Mouse (Mus musculus) limb, embryonic 11.5 days (tissue): ENCODE measurements around the gene Tmem144. TPM values are rescaled to one million over a fixed set of nuclear protein-coding genes. Genes with fewer than 3 reads are reported as not detected.
"Not testable (repeated sequence)": the region's sequence is repeated elsewhere in the genome, so short reads cannot be mapped to it uniquely, and the experiment has no call there.

Source experiments
- ATAC-seq: fragments of 200-750 bp; cut with Nextera tagmentation; 2 replicates; pipeline ENCODE4 v1.8.0; 2017; ENCODE audit warnings: low read depth; ENCODE audit not compliant: insufficient number of reproducible peaks, low FRiP score, low TSS enrichment
- DNase-seq: peaks from one replicate; pipeline ENCODE4 v3.0.0-alpha.2; 2015; ENCODE audit warnings: low spot score
- H3K27ac ChIP-seq: fragments of 300-500 bp; sonication (generic); replicated peaks from 2 replicates; pipeline ENCODE4 v1.5.1; 2014; ENCODE audit warnings: low read depth, mild to moderate bottlenecking, low read length
- H3K27me3 ChIP-seq: fragments of 300-500 bp; sonication (generic); 2 replicates; pipeline ENCODE4 v1.6.1; 2014; ENCODE audit warnings: mild to moderate bottlenecking, low read length, mixed read lengths; ENCODE audit not compliant: control insufficient read depth, insufficient read depth
- H3K36me3 ChIP-seq: fragments of 300-500 bp; sonication (generic); 2 replicates; pipeline ENCODE4 v1.6.1; 2014; ENCODE audit warnings: mild to moderate bottlenecking, low read length, moderate library complexity, mixed read lengths; ENCODE audit not compliant: control insufficient read depth, insufficient read depth
- H3K4me1 ChIP-seq: fragments of 300-500 bp; sonication (generic); 2 replicates; pipeline ENCODE4 v1.6.1; 2014; ENCODE audit warnings: low read length, mixed read lengths; ENCODE audit not compliant: control insufficient read depth, insufficient read depth
- H3K4me2 ChIP-seq: fragments of 300-500 bp; sonication (generic); 2 replicates; pipeline ENCODE4 v1.6.1; 2014; ENCODE audit warnings: low read depth, mild to moderate bottlenecking, moderate library complexity; ENCODE audit not compliant: severe bottlenecking
- H3K4me3 ChIP-seq: fragments of 300-500 bp; sonication (generic); 2 replicates; pipeline ENCODE4 v1.5.1; 2014; ENCODE audit warnings: low read depth, low read length
- H3K9ac ChIP-seq: fragments of 300-500 bp; sonication (generic); 2 replicates; pipeline ENCODE4 v1.6.1; 2014; ENCODE audit warnings: mild to moderate bottlenecking, low read length
- H3K9me3 ChIP-seq: fragments of 300-500 bp; sonication (generic); 2 replicates; pipeline ENCODE4 v1.6.1; 2016; ENCODE audit warnings: low read length; ENCODE audit not compliant: control insufficient read depth
- WGBS: fragments of 180-500 bp; shearing (Covaris S2); extraction: QIAGEN DNeasy Blood & Tissue Kit; methylation state at CpG from one replicate; pipeline ENCODE4 v1.1.7; 2014; 5-methylcytosine and 5-hydroxymethylcytosine counted together
- polyA plus RNA-seq: library from polyadenylated mRNA; unstranded; fragments of >200 nt; fragmentation: Nextera tagmentation; extraction: Ambion mirVana; gene quantifications from 2 replicates; pipeline ENCODE4 v1.2.1, GENCODE M21; 2014

The Tmem144 gene
- polyA plus RNA-seq, 1 experiment from 2014 or later, result 5.1 TPM

DNA sequence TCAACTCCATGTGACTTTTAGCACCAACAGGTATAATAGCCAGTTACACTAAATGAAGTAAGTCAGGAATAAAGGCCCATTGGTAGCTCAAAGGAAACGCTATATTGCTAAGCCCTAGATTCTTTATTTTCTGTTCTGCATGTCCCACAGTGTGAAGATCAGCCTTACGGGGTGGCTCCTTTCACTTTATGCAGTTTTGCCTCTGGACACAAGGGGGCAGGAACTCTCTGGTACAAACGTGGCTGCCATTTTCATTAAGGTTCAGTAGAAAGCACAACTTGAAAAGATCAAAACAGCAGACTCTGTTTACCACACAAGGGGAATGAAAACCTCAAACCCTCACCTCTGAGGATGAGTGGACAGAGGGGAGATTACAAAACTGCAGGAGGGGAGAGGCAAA lies 40.9 kb downstream of the Tmem144 start:
- Histone ChIP-seq H3K9me3 (no peaks in the 10 kb centered on the region), H3K4me3 (no peak overlapping the region), H3K4me1 (no peaks in the 10 kb centered on the region), H3K36me3 (no peaks in the 10 kb centered on the region), H3K9ac (no peak overlapping the region), H3K4me2 (no peak overlapping the region), H3K27me3 (no peaks in the 10 kb centered on the region), H3K27ac (no peak overlapping the region)
- ATAC-seq, result no peak
- no peak for DNase-seq
- 59% methylated on average over 3 of the region's 3 CpGs for WGBS

DNA sequence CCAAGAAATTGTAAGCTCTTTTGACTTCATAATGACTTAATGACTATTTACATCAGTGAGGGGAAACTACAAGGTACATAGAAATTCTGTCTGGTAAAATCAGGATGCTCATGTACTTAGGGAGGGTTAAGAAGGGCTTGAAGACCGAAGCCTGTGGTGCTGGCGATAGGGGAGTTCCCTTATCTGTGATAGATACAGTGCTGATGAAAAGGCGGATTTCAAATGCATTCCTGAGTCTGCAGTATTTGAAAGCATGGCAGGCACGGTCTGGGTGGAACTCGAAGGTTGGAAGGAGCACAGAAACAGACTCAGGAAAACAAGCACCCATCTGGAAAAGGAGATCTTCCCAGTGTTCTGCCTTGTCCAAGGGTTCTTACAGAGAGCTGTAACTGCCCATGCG lies 42.0 kb downstream of the Tmem144 start:
- no peaks in the 10 kb centered on the region for H3K9me3 ChIP-seq
- H3K4me3 ChIP-seq, result no peak overlapping the region
- ATAC-seq, result no peak
- no peaks in the 10 kb centered on the region for H3K27me3 ChIP-seq
- no peak for DNase-seq
- H3K36me3 ChIP-seq, result no peaks in the 10 kb centered on the region
- H3K4me1 ChIP-seq, result no peaks in the 10 kb centered on the region
- no peak overlapping the region for H3K27ac ChIP-seq
- H3K9ac ChIP-seq, result no peak overlapping the region
- H3K4me2 ChIP-seq, result no peak overlapping the region
- WGBS, result 77% methylated on average over 6 of the region's 6 CpGs

DNA sequence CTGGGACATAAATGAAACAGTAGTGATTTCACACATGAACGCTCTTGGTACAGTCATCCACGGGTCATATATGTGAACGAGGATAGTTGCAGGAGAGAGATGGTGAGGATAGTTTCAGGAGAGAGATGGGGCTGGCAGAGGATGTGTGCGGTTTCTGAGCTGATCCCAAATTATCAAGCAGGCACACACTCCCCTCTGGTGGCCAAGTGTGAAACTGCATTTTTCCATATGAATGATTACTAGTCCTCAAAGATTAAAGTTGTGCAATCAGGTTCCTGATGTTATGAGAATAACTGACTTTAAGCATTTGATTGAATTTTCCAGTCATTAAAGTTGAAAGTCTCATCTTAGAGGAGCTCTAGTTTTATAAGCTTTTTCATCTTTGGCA lies 43.4 kb downstream of the Tmem144 start:
- peak; percentile 90 for DNase-seq
- no peaks in the 10 kb centered on the region for H3K9me3 ChIP-seq
- no peaks in the 10 kb centered on the region for H3K36me3 ChIP-seq
- H3K4me2 ChIP-seq, result no peak overlapping the region
- H3K27me3 ChIP-seq, result no peaks in the 10 kb centered on the region
- peak; percentile 62; the same call in 1 of the 2 replicates for ATAC-seq
- H3K9ac ChIP-seq, result no peak overlapping the region
- H3K4me1 ChIP-seq, result no peaks in the 10 kb centered on the region
- H3K4me3 ChIP-seq, result no peak overlapping the region
- WGBS, result 12% methylated on average over 4 of the region's 4 CpGs
- H3K27ac ChIP-seq, result no peak overlapping the region

DNA sequence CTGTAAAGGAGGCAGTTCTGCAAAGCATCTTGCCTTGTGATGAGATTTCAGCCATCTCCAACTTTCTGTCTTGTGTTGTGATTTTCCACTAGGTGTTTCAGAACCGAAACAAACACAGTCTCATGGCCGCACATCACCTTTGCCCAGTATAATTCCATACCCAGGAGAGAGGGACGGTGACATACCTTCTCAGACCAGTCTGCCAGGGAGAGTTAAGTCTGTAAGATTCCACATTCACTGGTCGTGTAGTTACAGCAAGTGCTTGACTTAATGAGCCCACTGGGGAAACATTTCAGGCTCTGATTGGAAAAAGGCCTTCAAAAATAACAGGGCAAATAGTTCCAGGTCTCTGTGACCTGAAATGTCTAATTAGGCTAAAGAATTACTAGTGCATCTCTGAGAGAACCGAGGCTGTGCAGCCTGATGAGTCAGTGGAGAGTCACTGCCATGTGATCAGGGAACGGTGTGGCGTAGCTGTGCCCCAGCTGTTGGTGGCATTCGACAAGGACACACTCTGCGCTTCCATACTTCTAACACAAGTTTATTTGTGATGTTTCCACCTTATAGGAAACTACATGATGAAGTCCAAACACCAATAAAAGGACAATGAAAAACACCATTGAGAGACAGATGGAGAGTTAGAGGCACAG lies 43.9 kb downstream of the Tmem144 start:
- Histone ChIP-seq H3K27ac (no peak overlapping the region), H3K4me3 (no peak overlapping the region), H3K4me1 (no peaks in the 10 kb centered on the region), H3K4me2 (no peak overlapping the region), H3K36me3 (no peaks in the 10 kb centered on the region), H3K9ac (no peak overlapping the region), H3K9me3 (no peaks in the 10 kb centered on the region), H3K27me3 (no peaks in the 10 kb centered on the region)
- WGBS, result 74% methylated on average over 9 of the region's 9 CpGs
- ATAC-seq (no peak), DNase-seq (no peak)

DNA sequence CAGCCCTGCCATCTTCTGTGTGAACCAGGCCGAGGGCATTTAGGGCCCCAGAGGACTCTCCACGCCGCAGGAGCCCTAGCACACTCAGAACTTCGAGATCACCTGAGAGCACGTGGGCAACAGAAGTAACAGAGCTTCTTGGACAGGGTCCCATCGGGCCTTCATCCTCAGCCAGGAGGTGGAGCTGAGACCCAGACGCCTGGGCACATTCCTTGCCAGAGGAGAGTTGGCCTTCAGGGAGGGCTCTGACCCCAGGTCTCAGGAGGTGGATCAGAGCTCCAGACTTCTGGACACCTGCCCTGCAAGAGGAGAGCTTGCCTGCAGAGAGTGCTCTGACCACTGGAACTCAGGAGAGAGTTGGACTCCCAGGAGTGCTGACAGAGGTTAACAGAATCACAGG lies 51.8 kb downstream of the Tmem144 start:
- H3K27ac ChIP-seq, H3K9ac ChIP-seq, H3K4me1 ChIP-seq, H3K27me3 ChIP-seq, DNase-seq, H3K4me3 ChIP-seq, H3K9me3 ChIP-seq, H3K36me3 ChIP-seq, H3K4me2 ChIP-seq, ATAC-seq: not testable (repeated sequence)
- 84% methylated on average over 7 of the region's 7 CpGs for WGBS

DNA sequence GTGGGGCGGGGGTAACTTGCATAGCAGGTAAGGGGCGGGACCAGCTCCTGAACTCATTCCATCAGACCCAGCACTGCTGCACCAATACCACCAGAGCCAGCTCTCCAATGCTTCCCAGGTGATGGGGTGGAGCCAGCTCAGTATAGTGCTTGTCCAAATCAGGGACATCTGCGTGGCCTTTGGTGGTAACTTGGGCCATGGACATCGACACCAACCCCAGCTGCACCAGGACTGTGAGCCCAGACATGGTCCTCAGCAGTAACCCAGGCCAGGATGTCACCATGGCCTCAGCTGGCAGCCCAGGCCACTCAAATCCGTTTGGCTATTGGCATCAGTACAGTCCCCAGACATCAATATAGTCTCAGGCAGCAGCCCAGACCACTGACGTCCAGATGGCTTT lies 60.3 kb downstream of the Tmem144 start:
- no peak overlapping the region for H3K27ac ChIP-seq
- no peak overlapping the region for H3K4me3 ChIP-seq
- H3K36me3 ChIP-seq, result no peaks in the 10 kb centered on the region
- ATAC-seq, result no peak
- H3K9ac ChIP-seq, result no peak overlapping the region
- H3K9me3 ChIP-seq, result no peaks in the 10 kb centered on the region
- no peaks in the 10 kb centered on the region for H3K27me3 ChIP-seq
- H3K4me1 ChIP-seq, result no peaks in the 10 kb centered on the region
- H3K4me2 ChIP-seq, result no peak overlapping the region
- DNase-seq, result no peak
- WGBS, result 80% methylated on average over 6 of the region's 6 CpGs

DNA sequence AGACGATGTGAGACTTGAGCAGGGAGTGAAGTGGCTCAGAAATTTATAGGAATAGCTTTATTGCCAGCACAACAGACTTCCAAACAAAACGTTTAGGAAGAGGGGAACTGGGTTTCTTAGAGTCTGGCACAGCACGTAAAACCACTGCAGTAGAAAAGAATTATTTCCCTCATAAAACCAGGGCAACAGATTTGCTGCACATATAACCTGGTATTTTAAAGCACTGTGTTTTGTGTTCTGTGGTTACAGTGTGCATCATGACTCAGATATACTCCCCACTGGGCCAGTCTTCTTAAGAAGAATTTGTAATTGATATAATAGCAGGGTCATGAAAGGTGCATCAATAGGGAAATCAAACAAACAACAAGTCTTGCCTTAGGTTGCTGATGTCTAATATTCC lies 62.2 kb downstream of the Tmem144 start:
- no peak overlapping the region for H3K27ac ChIP-seq
- no peak overlapping the region for H3K9ac ChIP-seq
- DNase-seq, result no peak
- H3K4me2 ChIP-seq, result no peak overlapping the region
- ATAC-seq, result no peak
- no peaks in the 10 kb centered on the region for H3K4me1 ChIP-seq
- no peaks in the 10 kb centered on the region for H3K36me3 ChIP-seq
- H3K27me3 ChIP-seq, result no peaks in the 10 kb centered on the region
- 27% methylated on average over 3 of the region's 3 CpGs for WGBS
- H3K9me3 ChIP-seq, result no peaks in the 10 kb centered on the region
- H3K4me3 ChIP-seq, result no peak overlapping the region

DNA sequence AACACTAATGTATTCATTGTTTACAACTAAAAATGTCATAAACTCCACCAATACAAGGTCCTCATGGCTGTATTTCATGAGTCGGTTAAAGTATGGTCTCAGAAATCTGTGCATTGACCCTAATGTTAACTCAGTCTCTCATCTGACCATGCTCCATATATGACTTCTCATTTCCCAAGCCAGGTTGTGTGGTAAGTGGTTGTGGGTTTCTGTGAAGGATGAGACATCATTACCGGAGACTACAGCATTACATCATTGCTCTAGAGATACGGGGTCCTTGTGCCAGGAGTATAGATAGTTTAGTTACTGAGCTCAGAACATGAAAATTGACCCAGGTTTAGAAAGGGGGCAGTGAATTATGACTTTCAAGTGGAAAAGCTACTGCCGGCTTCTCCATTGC lies 63.0 kb downstream of the Tmem144 start:
- no peak overlapping the region for H3K27ac ChIP-seq

DNA sequence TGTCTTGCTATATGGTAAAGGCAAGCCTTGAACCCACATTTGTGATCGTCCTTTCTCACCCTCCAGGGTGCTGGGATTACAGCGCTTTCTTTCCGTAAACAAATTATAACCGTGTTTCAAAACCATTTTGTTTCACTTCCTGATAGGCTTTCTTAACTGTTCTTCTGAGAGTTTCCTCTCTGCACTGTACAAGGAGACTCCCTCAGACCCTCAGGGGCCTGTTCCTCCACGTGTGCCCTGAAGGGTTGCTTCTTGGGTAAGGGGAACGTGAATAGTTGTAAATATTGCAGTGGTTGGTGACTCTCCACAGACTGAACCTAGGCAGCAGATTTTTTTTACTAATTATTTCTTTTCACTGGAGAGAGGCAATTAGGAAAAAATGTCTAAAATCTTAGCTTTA lies 63.6 kb downstream of the Tmem144 start:
- no peak overlapping the region for H3K9ac ChIP-seq
- ATAC-seq (no peak; the same call in 1 of the 2 replicates), DNase-seq (no peak)
- H3K4me1 ChIP-seq, result no peaks in the 10 kb centered on the region
- no peak overlapping the region for H3K27ac ChIP-seq
- H3K36me3 ChIP-seq, result no peaks in the 10 kb centered on the region
- no peak overlapping the region for H3K4me3 ChIP-seq
- H3K27me3 ChIP-seq, result no peaks in the 10 kb centered on the region
- no peaks in the 10 kb centered on the region for H3K9me3 ChIP-seq
- H3K4me2 ChIP-seq, result no peak overlapping the region
- WGBS, result 77% methylated on average over 6 of the region's 6 CpGs

More for the DNA sequence above, 63.0 kb downstream of the Tmem144 start:
- no peaks in the 10 kb centered on the region for H3K4me1 ChIP-seq
- no peak overlapping the region for H3K9ac ChIP-seq
- H3K36me3 ChIP-seq, result no peaks in the 10 kb centered on the region
- H3K9me3 ChIP-seq, result no peaks in the 10 kb centered on the region
- WGBS, result 71% methylated on average over 4 of the region's 4 CpGs
- no peaks in the 10 kb centered on the region for H3K27me3 ChIP-seq
- H3K4me3 ChIP-seq, result no peak overlapping the region
- DNase-seq (no peak), ATAC-seq (no peak)
- no peak overlapping the region for H3K4me2 ChIP-seq
